Mouse (Mus musculus): ENCODE data around the gene Timmdc1.

Timmdc1 gene

DNA sequence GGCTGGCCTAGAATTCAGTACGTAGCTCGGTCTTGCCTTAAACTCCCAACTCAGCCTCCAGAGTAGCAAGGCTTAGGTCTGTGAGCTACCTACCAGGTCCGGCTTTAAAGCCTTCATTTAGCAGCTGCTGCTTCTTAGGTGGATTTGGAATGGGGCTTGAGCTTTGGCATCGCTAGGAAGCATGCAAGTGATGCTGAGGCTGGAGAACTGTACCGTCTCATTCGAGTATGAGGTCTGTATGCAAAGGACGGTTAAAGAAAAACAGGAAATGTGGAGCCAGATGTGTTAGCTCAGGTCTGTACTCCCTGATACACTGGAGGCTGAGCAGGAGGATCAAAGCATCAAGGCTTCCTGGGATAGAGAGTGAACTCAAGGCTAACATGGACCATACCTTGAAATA is 60.3 kb downstream of the Timmdc1 start:
- no peak for DNase-seq

GRCm38 (mm10) chr16:38461749-38462148 is 60.7 kb downstream of the Timmdc1 start:
- no peak for DNase-seq

DNA sequence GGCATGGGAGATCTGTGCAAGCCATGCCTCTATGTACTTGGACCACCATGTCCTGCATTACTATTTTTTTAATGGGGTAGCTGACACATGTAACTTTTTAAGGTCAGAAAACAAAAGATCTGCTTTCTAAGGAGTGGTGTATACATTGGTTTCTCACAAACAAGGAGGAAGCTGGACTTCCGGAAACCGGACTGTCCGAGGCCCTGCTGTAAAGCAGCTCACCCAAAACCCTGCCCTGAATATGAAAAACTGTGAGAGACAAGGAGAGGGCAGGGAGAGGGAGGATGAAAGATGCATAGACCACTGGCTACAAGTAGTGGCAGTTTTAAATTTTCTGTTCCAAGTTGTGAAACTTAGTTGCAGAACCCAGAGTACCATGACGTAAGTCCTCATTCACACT is 62.5 kb downstream of the Timmdc1 start:
- no peak for DNase-seq

DNA sequence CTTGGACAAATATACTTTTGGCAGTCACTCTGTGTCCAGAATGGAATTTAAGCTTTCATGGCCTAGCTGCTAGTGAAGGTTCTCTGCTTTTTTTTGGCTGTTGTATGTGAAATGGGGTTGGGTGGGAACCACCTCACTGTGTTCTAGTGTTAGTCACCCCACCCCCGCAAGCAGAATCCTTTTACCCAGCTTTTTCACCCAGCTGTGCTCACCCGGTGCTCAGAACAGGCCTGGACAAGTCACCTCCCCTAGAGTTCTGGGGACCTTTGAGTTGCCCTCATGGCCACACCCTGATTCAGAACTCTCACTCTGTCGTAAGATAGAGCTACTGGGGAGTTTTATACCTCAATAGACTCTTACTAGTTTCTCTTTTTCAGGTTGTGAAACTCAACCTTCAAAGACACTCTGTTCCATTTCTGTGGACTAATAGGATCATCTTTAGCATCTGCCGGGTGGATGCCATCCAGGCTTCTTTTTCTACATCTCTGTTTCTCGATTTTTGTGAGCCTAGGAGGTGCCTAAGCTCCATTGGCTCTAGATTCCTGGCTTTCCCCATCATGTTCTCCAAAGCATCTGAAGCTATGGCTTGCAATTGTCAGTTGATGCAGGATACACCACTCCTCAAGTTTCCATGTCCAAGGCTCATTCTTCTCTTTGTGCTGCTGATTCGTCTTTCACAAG is 63.7 kb downstream of the Timmdc1 start:
- DNase-seq, result no peak

GRCm38 (mm10) chr16:38456812-38457567 is 65.5 kb downstream of the Timmdc1 start:
- DNase-seq, result peak; percentile 45

- DNase-seq, result no peak
Observed at GRCm38 (mm10) chr16:38455511-38456418, 66.7 kb downstream of the Timmdc1 start, which contains the start of gene Cd80. Cd80 (plus strand) TSS chr16:38455561.

DNA sequence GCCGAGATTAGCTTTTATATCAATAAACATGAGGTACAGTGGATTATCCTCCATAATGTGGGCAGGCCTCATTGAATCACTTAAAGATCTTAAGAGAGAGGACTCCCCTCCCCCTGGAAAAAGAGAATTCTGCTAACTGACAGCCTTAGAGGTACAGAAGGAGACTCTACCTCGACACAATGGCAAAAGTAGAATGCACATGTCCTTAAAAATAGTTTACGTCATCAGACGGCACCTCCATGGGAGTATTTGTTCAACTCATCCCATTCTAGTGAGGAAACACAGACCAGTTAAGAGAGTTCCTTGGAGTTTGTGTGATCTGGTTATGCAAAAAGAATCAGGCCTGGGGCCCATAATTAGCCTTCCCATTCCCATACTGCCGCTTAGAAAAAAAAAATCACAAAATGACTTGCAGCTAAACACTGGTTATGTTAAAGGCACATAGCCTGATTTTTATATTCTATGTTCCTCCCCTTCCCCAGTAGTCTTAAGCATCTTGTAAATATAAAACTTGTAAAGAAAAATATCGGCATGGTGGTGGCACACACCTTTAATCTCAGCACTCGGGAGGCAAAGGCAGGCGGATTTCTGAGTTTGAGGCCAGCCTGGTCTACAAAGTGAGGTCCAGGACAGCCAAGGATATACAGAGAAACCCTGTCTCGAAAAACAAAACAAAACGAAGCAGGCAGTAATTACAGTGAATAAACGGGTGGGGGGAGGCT is 67.8 kb downstream of the Timmdc1 start:
- DNase-seq, result no peak

GRCm38 (mm10) chr16:38453952-38454351 is 68.5 kb downstream of the Timmdc1 start:
- DNase-seq, result no peak

- no peak for DNase-seq
Observed at GRCm38 (mm10) chr16:38453203-38453553, 69.3 kb downstream of the Timmdc1 start.

DNA sequence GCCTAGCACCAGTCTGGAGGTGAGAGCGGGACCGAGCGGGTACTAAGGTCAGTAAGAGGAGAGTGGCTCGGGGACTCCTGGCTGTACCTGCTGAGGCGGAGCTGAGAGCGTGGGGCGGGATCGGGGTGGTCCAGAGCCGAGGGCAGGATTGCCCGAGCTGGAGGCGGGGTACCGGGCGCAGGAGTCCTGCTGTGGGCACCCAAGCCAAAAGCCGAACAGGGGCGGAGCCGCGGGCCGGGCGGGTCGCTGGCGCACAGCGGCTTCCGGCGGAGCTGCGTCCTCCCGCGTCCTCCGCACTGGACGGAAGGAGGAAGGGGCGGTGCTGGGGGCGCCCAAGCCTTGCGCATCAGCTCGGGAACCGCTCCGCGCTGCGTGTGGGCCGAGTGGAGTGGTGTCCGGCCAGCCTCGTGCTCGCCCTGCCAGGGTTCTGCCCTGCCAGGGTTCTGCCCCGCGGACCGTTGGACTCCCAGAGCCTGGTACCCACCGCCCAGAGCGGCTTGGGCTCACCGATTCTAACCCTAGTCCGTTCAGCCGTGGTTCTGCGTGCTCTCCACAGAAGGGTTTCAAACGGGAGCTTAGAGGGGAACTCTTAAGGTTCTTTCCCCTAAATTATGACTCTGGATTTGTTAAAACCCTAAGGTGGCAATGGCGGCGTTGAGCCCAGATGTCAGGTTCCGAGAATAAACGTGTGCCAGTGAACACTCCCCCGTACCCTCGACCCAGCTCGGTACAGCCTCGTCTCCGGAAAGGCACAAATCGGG is 69.8 kb downstream of the Timmdc1 start, which contains the start of gene Adprh:
Gene Adprh (minus strand): TSS at position 262 of the 761 bp plus-strand sequence.
- DNase-seq, result peak; percentile 91

- DNase-seq, result peak; percentile 11
Observed at GRCm38 (mm10) chr16:38451421-38452205, 70.8 kb downstream of the Timmdc1 start.

DNA sequence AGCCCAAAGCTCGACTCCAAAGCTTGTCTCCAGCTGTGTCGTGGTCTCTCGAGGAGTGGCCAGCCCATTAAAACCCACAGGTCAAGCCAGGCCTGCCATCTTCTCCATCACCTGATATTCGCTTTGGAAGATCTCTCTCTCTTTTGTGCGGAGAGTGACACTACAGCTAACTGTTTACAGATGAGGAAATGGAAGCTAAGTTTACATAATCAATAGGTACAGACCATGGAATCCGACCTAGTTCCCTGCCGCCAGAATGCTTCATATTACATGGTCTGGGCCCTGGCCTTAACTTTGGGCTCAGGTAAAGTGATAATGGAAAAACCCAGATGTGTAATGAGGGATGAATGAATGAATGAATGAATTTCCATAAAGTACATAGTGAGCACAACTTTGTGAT is 71.8 kb downstream of the Timmdc1 start:
- no peak for DNase-seq

DNA sequence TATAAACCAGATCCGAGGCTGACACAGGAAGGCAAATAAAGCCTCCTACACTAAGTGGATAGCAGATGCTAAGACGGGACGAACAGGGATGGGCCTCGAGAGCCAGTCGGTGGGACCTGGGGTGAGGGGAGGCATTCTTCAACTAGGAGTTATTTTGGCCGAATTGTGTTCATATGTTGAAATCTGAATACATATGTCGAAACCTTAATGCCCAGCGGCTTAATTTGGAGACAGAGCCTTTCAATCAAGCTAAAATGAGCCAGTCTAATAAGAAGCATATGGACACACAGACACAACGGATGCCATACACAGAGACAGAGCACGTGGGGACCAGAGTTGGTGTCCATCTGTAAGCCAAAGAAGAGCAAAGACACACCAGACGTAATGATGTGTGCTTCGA is 74.0 kb downstream of the Timmdc1 start:
- DNase-seq, result no peak

Data from layer of hippocampus, adult 9-11 months (tissue).